Mouse (Mus musculus) neural tube, embryonic 12.5 days (tissue): ENCODE data around the gene Txndc17. TPM values are rescaled to one million over a fixed set of nuclear protein-coding genes. Genes with fewer than 3 reads are reported as not detected.

Experiments
- polyA plus RNA-seq: library from polyadenylated mRNA; unstranded; fragments of >200 nt; fragmentation: Nextera tagmentation; extraction: Ambion mirVana; gene quantifications from 2 replicates; pipeline ENCODE4 v1.2.1, GENCODE M21; 2016

Gene Txndc17
- polyA plus RNA-seq, 1 experiment from 2014 or later: 160 TPM

Other genes with a start within 250 kb of the Txndc17 start
- gene Aipl1, start 170.0 kb upstream of the Txndc17 start, polyA plus RNA-seq: 0.24 and 0.47 TPM in 2 replicates
- gene Pimreg, start 165.5 kb upstream of the Txndc17 start, polyA plus RNA-seq: 115 and 116 TPM in 2 replicates
- 0.50 and 0.60 TPM in 2 replicates for gene Pitpnm3, start 71.8 kb upstream of the Txndc17 start, polyA plus RNA-seq
- 0.74 and 1.3 TPM in 2 replicates for gene Gm43951, start 707 bp upstream of the Txndc17 start, polyA plus RNA-seq
- 18.3 and 25.0 TPM in 2 replicates for gene 4933427D14Rik, start 88 bp upstream of the Txndc17 start, polyA plus RNA-seq
- gene Med31, start 8.0 kb downstream of the Txndc17 start, polyA plus RNA-seq: 54.7 and 56.5 TPM in 2 replicates
- gene Slc13a5, start 59.7 kb downstream of the Txndc17 start, polyA plus RNA-seq: 0.35 and 0.42 TPM in 2 replicates
- gene Xaf1, start 94.1 kb downstream of the Txndc17 start, polyA plus RNA-seq: 1.9 and 2.0 TPM in 2 replicates
- not detected in 2 replicates for gene Fbxo39, start 106.9 kb downstream of the Txndc17 start, polyA plus RNA-seq
- gene Tekt1, start 154.9 kb downstream of the Txndc17 start, polyA plus RNA-seq: 4.5 and 5.3 TPM in 2 replicates
- 15.0 and 15.7 TPM in 2 replicates for gene Smtnl2, start 204.2 kb downstream of the Txndc17 start, polyA plus RNA-seq
- gene Ggt6, start 228.0 kb downstream of the Txndc17 start, polyA plus RNA-seq: not detected in 2 replicates
- 105 and 111 TPM in 2 replicates for gene Mybbp1a, start 233.8 kb downstream of the Txndc17 start, polyA plus RNA-seq